Mouse (Mus musculus) liver, embryonic 11.5 days (tissue): ENCODE results near the gene Qrsl1. TPM values are rescaled to one million over a fixed set of nuclear protein-coding genes. Genes with fewer than 3 reads are reported as not detected.

Experiments
- ATAC-seq: fragments of 200-750 bp; cut with Nextera tagmentation; replicated peaks from 2 replicates; pipeline ENCODE4 v1.8.0; 2017; ENCODE audit warnings: moderate number of reproducible peaks, mild to moderate bottlenecking, moderate TSS enrichment, moderate library complexity; ENCODE audit not compliant: low FRiP score
- DNase-seq: peaks from one replicate; pipeline ENCODE4 v3.0.0-alpha.2; 2017; ENCODE audit warnings: low spot score
- H3K27ac ChIP-seq: fragments of 300-500 bp; sonication (generic); 2 replicates; pipeline ENCODE4 v1.5.1; 2014; ENCODE audit warnings: mild to moderate bottlenecking, low read depth, low read length, control low read depth
- H3K27me3 ChIP-seq: fragments of 300-500 bp; sonication (generic); replicated peaks from 2 replicates; pipeline ENCODE4 v1.6.1; 2014; ENCODE audit warnings: low read length, mixed read lengths; ENCODE audit not compliant: control insufficient read depth, insufficient read depth
- H3K36me3 ChIP-seq: fragments of 300-500 bp; sonication (generic); 2 replicates; pipeline ENCODE4 v1.6.1; 2014; ENCODE audit warnings: mild to moderate bottlenecking, low read length, moderate library complexity, mixed read lengths; ENCODE audit not compliant: control insufficient read depth, insufficient read depth
- H3K4me1 ChIP-seq: fragments of 300-500 bp; sonication (generic); replicated peaks from 2 replicates; pipeline ENCODE4 v1.6.1; 2014; ENCODE audit warnings: low read length, mixed read lengths; ENCODE audit not compliant: control insufficient read depth, insufficient read depth
- H3K4me2 ChIP-seq: fragments of 300-500 bp; sonication (generic); 2 replicates; pipeline ENCODE4 v1.6.1; 2014; ENCODE audit warnings: mild to moderate bottlenecking, control low read depth, moderate library complexity
- H3K4me3 ChIP-seq: fragments of 300-500 bp; sonication (generic); 2 replicates; pipeline ENCODE4 v1.5.1; 2014; ENCODE audit warnings: low read depth, low read length, control low read depth
- H3K9ac ChIP-seq: fragments of 300-500 bp; sonication (generic); 2 replicates; pipeline ENCODE4 v1.6.1; 2014; ENCODE audit warnings: low read depth, low read length, control low read depth
- H3K9me3 ChIP-seq: fragments of 300-500 bp; sonication (generic); 2 replicates; pipeline ENCODE4 v1.6.1; 2016; ENCODE audit warnings: low read length, inconsistent platforms, mixed read lengths; ENCODE audit not compliant: control insufficient read depth
- WGBS: fragments of 180-500 bp; shearing (Covaris S2); extraction: QIAGEN DNeasy Blood & Tissue Kit; methylation state at CpG from one replicate; pipeline ENCODE4 v1.1.7; 2014; 5-methylcytosine and 5-hydroxymethylcytosine counted together
- polyA plus RNA-seq: library from polyadenylated mRNA; unstranded; fragments of >200 nt; fragmentation: Nextera tagmentation; extraction: Ambion mirVana; gene quantifications from 2 replicates; pipeline ENCODE4 v1.2.1, GENCODE M21; 2014

Gene Qrsl1
- polyA plus RNA-seq, 1 experiment from 2014 or later: 20.9 TPM

DNA sequence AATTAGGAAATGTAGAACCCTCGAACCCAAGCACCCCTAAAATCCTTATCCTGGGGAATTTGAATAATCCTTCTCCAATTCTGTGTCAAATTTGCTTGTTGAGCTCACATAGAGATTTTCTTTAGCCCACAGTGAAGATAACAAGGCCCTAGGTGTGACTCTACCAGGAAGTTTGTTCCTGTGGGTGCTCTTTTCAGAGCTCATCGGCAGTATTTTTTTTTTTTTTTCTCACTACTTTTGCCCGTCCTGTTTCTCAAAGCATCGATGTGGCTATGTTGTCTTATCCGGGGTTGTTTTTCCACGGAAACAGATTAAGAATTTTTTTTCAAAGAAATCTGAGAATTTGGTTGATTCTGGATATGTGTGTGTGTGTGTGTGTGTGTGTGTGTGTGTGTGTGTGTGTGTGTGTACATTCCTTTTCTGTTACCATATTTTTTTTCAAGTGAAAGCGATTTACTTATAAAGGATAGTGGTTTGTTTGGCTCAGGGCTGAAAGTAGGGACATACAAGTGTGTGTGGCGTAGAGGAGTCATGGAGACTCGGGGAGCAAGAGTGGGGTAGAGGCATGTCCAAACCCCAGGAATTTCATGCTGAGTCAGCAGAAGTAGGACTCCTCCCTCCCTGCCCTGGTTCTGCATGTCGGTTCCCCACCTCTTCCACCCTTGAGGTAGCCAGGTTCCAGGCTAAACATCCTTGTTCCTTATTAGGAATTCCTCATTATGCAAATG, 73.4 kb downstream of the Qrsl1 start:
- WGBS: 87% methylated on average over 10 of the region's 10 CpGs
- H3K4me2 ChIP-seq: no peak overlapping the region
- H3K36me3 ChIP-seq: no peaks in the 10 kb centered on the region
- DNase-seq (no peak), ATAC-seq (no peak)
- no peaks in the 10 kb centered on the region for H3K9me3 ChIP-seq
- H3K4me3 ChIP-seq: no peak overlapping the region
- no peaks in the 10 kb centered on the region for H3K27me3 ChIP-seq
- H3K9ac ChIP-seq: no peak overlapping the region
- no peak overlapping the region for H3K27ac ChIP-seq
- peaks cover 3% of the 10 kb centered on the region; the same call in 1 of the 2 replicates for H3K4me1 ChIP-seq

- no peaks in the 10 kb centered on the region for H3K36me3 ChIP-seq
- no peak overlapping the region for H3K9ac ChIP-seq
- no peak for DNase-seq
- no peaks in the 10 kb centered on the region for H3K9me3 ChIP-seq
- no peak for ATAC-seq
- H3K4me3 ChIP-seq: no peak overlapping the region
- no peak overlapping the region for H3K27ac ChIP-seq
- no peak overlapping the region for H3K4me2 ChIP-seq
- 74% methylated on average over 14 of the region's 14 CpGs for WGBS
- peaks cover 3% of the 10 kb centered on the region; the same call in 1 of the 2 replicates for H3K4me1 ChIP-seq
- H3K27me3 ChIP-seq: no peaks in the 10 kb centered on the region
These were observed 74.5 kb downstream of the Qrsl1 start for GRCm38 (mm10) chr10:43826773-43827621.

- WGBS: 91% methylated on average over 6 of the region's 6 CpGs
- no peak overlapping the region for H3K4me3 ChIP-seq
- no peak for ATAC-seq
These were observed 75.8 kb downstream of the Qrsl1 start for GRCm38 (mm10) chr10:43825696-43826095.

GRCm38 (mm10) chr10:43824713-43825112, 76.8 kb downstream of the Qrsl1 start:
- Histone ChIP-seq H3K9me3 (no peaks in the 10 kb centered on the region), H3K4me2 (no peak overlapping the region), H3K4me3 (no peak overlapping the region), H3K27me3 (no peaks in the 10 kb centered on the region), H3K36me3 (no peaks in the 10 kb centered on the region), H3K9ac (no peak overlapping the region), H3K4me1 (no peaks in the 10 kb centered on the region), H3K27ac (no peak overlapping the region)
- WGBS: 83% methylated on average over 3 of the region's 3 CpGs
- no peak for DNase-seq
- no peak for ATAC-seq

More at GRCm38 (mm10) chr10:43825696-43826095, 75.8 kb downstream of the Qrsl1 start:
- Histone ChIP-seq H3K4me1 (no peaks in the 10 kb centered on the region; the same call in 1 of the 2 replicates), H3K9ac (no peak overlapping the region), H3K27me3 (no peaks in the 10 kb centered on the region), H3K4me2 (no peak overlapping the region), H3K36me3 (no peaks in the 10 kb centered on the region), H3K9me3 (no peaks in the 10 kb centered on the region), H3K27ac (no peak overlapping the region)
- DNase-seq: no peak

Other genes with a start within 250 kb of the Qrsl1 start
- 25.8 and 26.7 TPM in 2 replicates for gene Rtn4ip1, start 62 bp upstream of the Qrsl1 start, polyA plus RNA-seq
- 0.33 and 0.56 TPM in 2 replicates for gene Crybg1, start 247.1 kb upstream of the Qrsl1 start, polyA plus RNA-seq